Mouse (Mus musculus): ENCODE results near the gene Ergic3.
A peak's percentile ranks its signal among the peaks of the same experiment; 100 is the strongest.

The Ergic3 gene

DNA sequence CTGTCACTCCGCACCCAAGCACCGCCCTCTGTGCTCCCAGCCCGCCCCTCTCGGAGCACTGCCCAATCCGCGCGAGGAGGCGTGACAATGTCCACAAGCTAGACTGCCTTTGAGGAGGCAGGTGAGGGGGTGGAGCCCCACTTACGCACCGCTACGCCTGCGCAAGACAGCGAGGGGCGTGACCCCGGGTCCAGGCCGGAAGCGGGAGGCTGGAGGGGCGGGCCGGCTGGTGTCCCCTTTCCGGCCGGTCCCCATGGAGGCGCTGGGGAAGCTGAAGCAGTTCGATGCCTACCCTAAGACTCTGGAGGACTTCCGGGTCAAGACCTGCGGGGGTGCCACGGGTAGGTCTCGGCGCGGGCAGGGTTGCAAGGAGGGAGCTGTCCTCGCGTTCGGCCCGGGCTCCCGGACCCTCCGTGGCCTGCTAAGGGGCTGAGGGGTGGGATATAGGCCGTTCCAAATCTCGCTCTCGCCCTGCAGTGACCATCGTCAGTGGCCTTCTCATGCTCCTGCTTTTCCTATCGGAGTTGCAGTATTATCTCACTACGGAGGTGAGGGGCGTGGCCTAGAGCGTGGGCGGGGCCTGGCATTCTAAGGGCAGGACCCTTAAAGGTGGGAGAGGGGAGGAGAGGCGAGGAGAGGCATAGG is at the start of gene Ergic3, which contains the start of gene 6430550D23Rik:
Gene Ergic3, plus strand, starts transcription at position 158 of the 645 bp plus-strand sequence.
Gene 6430550D23Rik, minus strand, starts transcription at position 90 of the 645 bp plus-strand sequence.
- DNase-seq (ENCODE audit: extremely low spot score) = peak; percentile 98

DNA sequence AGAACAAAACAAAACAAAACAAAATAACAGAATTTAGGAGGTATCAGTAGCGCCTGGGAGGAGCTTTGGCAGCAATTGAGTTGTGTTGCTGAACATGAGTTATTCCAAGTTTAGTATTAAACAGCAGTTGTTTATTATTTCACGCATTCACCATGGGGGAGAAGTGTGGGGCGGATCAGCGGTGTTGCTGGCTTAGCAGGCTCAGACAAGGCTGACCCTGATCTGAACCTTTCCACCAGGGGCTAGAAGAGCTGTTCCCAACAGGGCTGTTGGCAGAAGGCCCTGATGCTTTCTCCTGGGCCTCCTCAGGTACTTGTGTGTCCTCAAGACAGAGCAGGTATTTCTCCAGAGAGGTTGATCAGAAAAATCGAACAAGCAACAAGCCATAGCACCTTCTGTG is 47.9 kb upstream of the Ergic3 start:
- no peak for DNase-seq (ENCODE audit: extremely low spot score)

DNA sequence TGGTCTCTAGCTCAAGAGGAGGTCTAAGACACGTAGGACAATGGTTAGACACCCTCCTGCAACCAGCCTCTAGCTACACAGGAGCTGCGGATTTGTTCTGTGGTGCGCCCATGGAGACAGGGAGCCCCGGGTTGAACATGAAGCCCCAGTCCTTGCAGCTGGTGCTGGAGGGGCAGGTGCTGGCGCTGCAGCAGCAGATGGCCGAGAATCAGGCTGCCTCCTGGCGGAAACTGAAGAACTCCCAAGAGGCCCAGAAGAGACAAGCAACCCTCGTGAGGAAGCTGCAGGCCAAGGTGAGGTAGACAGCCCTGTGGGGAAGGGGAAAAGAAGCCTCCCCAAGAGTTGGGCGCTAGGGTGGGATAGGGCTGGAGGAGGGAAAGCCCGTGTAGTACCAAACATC is 46.0 kb upstream of the Ergic3 start:
- DNase-seq (ENCODE audit: extremely low spot score) = no peak

DNA sequence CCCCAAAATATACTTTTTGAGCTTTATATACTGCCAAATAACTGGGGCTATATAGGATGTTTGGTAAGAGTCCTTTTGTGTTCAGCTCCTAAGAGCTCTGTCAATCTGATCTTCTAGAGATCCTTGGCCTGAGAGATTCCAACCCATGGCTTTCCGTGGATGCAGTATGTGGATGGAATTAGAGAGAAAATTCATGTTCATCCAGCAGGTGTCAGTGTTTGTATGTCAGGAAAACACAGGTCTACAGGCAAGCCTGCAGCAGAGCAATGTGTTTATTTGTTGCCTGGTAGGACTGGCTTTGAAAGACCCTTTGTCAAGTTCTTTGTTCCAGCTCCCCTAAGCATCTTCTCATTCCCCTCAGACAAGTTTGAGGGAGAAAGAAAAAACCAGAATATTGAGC is 44.9 kb upstream of the Ergic3 start:
- no peak for DNase-seq (ENCODE audit: extremely low spot score)

DNA sequence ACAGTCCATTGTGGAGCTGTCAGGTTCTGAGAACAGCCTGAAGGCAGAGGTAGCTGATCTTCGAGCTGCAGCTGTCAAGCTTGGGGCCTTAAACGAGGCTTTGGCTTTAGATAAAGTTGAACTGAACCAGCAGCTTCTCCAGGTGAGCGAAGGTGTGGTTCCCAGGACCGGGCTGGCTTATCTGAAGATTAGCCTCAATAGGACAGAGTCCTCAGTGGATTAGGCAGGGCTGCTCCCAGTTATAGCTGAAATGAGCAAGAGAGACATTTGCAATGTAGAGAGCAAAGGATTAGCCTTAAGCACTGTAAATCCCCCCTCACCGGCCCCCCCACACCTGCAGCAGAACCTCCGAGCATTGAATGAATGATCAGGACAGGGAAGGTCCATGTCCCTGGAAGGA is 34.5 kb upstream of the Ergic3 start:
- no peak for DNase-seq (ENCODE audit: extremely low spot score)

DNA sequence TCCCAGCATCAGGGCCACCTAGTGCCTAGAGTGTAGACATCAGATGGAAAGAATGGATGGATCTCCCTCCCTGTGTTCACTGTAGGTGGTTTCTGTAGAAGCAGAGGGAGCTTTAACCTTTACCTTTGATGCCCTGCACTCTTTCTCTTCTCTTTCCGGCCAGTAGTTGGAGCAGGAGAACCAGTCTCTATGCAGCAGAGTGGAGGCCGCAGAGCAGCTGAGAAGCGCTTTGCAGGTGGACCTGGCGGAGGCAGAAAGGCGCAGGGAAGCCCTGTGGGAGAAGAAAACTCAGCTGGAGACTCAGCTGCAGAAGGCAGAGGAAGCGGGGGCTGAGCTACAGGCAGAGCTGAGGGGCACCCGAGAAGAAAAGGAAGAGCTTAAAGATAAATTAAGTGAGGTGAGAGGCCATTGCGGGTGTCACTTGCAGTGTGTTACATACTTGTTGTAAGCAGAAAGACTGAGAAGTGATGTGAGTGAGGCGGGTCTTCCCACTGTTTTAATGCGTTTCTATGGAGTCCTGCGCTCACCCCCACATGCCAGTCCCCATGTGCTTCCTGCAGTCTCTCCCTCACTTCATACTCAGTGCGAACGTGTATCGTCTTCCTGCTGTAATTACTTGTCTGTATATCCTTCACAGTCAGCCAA is 33.6 kb upstream of the Ergic3 start:
- DNase-seq (ENCODE audit: extremely low spot score) = no peak

DNA sequence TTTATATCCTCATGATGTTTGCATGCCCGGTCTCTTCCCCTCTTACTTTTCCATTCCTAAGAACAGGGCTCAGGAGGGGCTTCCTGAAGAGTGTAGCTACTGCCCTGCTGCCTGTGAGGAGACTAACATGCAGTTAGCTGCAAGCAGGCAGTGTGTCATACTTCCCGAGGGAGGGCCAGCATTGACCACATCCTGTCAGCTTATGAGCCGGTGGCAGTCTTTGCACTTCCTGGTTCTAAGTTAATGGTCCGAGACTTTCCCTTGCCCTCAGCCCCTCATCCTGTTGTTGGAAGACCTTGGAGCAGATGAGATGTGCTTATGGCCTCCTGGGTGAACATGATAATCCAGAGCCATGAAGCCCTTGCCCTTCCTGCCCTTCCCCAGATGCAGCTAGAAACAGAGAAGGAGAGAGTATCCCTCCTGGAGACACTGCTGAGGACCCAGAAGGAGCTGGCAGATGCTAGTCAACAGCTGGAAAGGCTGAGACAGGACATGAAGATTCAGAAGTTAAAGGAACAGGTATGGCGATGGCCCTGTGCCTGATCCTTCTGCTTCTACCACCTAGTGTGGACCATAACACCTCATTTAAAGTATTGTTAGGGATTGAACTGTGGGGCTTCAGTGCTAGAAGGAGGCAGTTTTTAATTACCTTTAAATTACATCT is 28.4 kb upstream of the Ergic3 start:
- DNase-seq (ENCODE audit: extremely low spot score) = no peak

DNA sequence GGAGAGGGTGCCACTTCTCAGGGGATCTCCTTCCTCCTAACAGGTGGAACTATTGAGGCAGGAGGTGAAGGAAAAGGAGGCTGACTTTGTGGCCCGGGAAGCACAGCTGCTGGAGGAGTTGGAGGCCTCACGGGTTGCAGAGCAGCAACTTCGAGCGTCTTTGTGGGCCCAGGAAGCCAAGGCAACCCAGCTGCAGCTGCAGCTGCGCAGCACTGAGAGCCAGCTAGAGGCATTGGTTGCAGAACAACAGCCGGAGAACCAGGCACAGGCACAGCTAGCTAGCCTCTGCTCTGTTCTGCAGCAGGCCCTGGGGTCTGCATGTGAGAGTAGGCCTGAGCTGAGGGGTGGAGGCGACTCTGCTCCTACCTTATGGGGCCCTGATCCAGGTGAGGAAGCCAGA is 22.1 kb upstream of the Ergic3 start:
- DNase-seq (ENCODE audit: extremely low spot score) = no peak

DNA sequence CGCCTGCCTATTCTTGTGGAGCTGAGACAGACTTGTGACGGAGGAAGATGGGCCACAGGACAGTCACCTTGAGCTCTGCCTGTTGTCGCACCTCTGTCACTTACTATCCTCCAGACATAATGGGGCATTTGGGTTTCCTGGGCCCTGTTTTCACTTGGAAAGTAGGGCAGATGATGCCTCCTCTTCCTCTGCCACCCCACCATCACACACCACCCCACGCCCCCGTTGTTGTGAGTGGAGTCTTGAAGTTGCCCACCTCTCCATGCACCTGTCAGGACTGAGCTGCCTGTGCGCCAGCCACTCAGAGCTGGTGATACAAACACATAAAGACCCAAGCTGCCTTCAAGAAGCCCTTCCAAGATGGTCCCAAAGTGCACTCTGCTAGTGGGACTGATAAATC is 20.7 kb upstream of the Ergic3 start:
- no peak for DNase-seq (ENCODE audit: extremely low spot score)

DNA sequence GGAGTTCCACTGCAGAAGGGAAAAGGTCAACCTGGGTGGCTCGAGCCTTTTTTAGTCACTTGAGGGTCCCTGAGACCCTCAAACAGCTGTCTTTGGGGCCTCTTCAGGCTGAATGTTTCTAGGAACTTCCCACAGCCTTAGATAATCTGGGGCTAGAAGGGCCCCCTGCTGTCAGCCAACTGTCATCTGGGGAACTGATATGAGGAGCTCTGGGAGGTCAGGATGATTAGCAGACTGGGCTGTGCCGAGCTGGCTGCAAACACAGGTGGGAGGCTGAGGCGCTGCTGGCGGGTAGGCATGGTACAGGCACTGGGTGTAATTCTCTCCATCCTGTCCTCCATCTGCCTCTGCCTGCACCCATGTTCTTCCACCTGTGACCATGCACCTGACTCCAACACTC is 18.8 kb upstream of the Ergic3 start:
- no peak for DNase-seq (ENCODE audit: extremely low spot score)

DNA sequence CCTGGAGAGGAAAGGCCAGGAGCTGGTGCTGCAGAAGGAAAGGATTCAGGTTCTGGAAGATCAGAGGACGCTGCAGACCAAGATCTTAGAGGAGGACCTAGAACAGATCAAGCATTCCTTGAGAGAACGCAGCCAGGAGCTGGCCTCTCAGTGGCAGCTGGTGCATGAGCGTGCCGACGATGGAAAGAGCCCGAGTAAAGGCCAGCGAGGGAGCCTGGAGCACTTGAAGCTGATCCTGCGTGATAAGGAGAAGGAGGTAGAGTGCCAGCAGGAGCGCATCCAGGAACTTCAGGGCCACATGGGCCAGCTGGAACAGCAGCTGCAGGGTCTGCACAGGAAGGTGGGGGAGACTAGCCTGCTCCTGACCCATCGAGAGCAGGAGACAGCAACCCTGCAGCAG is 16.7 kb upstream of the Ergic3 start:
- no peak for DNase-seq (ENCODE audit: extremely low spot score)

DNA sequence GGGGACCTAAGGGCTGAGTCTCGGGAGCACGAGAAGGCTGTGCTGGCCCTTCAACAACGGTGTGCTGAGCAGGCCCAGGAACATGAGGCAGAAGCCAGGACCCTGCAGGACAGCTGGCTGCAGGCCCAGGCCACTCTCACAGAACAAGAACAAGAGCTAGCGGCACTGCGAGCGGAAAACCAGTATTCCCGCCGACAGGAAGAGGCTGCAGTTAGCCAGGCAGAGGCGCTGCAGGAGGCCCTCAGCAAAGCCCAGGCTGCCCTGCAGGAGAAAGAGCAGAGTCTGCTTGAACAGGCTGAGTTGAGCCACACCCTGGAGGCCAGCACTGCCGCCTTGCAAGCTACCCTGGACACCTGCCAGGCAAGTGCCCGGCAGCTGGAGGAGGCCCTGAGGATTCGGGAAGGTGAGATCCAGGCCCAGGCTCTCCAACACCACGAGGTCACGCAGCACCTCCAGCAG is 16.0 kb upstream of the Ergic3 start:
- no peak for DNase-seq (ENCODE audit: extremely low spot score)

DNA sequence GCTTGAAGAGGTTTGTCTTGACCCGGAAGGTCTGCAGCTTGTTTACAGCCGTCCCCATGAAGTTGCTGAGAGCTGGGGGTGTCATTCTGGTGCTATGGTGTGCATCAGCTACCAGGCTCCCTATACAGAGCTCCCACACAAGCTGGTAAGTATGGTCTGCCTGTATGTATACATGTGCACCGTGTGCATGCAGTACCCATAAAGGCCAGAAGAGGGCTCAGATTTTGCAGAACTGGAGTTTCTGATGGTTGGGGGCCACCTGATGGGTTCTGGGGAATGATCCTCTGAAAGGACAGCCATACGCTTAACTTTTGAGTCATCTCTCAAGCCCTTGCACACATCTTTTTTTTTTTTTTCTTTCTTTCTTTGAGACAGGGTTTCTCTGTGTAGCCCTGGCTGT is 2.5 kb upstream of the Ergic3 start:
- peak; percentile 7 for DNase-seq (ENCODE audit: extremely low spot score)

DNA sequence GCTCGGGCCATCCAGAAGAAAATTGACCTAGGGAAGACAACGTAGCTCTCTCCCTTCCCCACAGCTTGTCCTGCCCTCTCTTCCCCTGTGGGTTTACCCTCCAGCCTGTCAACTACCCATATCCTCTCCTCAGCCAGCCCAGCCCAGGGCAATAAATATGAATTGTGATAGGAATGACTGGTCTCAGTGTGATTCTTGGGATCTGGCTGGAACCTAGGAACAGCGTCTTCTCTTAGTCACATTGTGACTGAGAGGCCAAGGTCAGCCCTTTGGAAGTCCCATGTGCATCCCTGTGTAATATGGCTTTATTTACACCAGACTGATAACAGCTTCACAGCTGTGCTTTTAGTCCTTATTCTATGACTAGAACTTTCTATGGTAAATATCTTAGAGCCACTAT is 10.3 kb downstream of the Ergic3 start:
- no peak for DNase-seq (ENCODE audit: extremely low spot score)

DNA sequence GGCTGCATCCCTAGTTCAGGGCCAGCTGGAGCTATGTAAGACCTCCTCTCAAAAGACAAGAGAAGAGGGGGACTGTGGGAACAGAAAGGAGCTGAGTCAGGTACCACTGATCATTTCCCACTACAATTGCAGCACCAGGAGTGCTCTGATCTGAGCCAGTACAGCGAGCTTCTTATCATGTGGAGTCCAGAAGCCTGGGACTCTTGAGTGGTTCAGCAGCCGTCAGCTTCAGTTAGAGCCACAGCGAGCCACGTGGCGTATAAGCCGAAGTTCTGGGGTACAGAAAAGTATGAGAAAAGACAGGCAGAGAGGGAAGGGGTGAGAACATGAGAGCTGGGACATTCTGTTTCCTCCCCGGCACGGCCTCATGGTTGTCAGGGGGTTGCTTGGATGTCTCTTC is 13.4 kb downstream of the Ergic3 start:
- DNase-seq (ENCODE audit: extremely low spot score) = no peak

DNA sequence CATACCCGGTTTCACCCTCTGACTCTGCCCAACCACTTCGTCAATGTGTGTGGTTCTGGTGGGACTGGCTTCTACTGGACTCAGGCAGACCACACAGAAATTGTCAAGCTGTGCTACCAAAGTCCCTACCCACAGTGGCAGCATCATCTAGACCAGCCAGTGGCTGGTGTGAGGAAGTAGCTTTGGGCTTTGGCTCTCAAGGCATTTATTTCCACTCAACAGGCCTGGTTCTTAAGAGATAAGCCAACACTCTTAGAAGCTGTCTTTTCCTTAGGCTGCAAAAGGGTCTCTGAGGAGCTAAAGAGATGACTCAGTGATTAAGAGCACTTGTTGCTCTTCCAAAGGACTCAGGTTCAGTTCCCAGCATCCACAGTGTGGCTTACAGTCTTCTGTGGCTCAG is 13.9 kb downstream of the Ergic3 start:
- DNase-seq (ENCODE audit: extremely low spot score) = no peak

DNA sequence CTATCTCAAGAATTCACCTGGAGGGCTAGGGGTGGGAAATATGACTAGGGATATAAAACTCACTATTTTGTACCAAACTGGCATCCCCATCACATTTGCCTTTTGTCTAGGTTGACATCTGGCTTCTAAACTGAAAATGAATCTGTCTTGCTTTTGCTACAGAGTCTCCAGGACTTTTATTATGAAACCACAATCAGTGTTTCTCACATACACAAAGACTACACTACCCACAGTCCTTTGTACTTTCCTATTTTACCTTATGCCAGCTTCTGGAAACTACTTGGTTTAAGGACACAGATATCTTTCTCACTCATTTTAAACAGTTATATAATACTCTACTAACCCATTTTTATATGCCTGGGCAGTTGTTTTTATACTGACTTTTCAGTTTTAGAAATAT is 17.6 kb downstream of the Ergic3 start:
- no peak for DNase-seq (ENCODE audit: extremely low spot score)

DNA sequence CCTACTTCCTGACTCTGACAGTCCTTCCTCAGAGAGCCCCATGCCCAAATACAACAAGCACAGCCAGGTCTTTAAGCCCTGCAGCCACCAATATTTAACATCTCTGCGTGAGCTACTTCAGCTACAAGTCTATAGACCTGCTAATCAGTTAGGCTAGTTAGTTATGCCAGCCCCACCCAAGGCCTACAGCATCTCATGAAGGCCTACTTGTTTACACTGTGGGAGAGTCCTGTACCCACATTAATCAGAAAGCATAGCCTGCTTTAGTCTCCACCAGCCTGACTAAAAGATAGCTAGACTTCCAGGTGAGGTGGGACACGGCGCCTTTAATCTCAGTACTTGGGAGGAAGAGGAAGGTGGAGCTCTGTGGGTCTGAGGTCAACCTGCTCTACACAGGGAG is 31.5 kb downstream of the Ergic3 start:
- no peak for DNase-seq (ENCODE audit: extremely low spot score)

DNA sequence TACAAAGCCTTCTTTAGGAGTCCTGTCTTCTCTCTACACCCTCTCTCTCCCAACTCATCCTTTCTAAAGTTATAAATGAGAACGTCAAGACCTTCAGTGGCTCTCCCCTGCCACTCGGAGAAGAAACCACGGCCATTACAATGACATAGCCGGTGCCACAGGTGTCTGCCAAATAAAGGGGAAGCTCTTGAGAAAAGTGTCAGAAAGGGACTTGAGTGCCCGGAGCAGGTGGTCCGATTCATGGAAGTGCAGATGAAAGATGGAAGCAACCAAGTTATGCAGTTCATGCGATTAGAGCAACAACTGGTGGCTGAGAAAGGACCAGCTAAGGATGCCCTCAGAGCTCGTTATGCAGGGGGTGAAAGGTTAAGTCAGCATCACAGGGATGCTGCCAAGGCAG is 35.1 kb downstream of the Ergic3 start:
- no peak for DNase-seq (ENCODE audit: extremely low spot score)

DNA sequence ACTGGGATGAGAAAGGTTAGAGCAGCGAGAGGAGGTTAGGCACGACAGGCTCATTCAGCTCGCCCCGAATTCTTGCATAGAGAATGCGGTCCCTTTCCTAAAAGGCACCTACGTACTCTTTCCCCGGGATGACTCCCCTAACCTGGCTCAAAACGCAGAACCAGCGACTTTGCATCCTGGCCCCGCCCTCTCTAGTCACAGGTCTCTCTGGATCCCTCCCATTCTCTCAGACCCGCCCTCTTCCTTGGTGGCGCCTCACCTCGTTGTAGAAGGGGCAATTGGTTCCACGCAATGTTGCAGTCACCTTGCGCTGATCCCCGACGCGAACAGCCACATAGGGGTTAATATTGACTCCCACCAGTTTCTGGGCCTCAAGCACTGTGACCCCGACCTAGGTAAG is 40.1 kb downstream of the Ergic3 start:
- peak; percentile 11 for DNase-seq (ENCODE audit: extremely low spot score)

DNA sequence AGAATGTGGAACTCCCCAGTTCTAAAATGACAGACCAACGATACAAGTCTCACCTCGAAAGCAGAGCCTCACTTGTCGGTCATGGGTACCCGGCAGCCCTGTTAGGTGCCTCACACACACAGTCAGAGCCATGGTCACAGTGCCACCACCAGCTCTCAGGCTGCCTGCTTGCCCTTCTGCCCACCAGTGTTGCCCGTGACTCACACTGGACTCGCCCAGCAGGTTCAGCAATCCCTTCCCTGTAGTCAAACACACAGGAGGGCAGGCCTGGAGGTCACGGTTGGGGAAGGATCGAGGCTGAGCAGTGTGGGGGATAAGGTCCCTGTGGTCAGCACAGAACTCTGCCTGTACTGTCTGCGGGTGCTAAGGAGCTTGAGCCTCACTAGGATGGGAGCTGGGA is 45.0 kb downstream of the Ergic3 start, which contains the start of gene Fer1l4:
Gene Fer1l4, minus strand, starts transcription at position 132 of the 400 bp plus-strand sequence.
- DNase-seq (ENCODE audit: extremely low spot score) = no peak

DNA sequence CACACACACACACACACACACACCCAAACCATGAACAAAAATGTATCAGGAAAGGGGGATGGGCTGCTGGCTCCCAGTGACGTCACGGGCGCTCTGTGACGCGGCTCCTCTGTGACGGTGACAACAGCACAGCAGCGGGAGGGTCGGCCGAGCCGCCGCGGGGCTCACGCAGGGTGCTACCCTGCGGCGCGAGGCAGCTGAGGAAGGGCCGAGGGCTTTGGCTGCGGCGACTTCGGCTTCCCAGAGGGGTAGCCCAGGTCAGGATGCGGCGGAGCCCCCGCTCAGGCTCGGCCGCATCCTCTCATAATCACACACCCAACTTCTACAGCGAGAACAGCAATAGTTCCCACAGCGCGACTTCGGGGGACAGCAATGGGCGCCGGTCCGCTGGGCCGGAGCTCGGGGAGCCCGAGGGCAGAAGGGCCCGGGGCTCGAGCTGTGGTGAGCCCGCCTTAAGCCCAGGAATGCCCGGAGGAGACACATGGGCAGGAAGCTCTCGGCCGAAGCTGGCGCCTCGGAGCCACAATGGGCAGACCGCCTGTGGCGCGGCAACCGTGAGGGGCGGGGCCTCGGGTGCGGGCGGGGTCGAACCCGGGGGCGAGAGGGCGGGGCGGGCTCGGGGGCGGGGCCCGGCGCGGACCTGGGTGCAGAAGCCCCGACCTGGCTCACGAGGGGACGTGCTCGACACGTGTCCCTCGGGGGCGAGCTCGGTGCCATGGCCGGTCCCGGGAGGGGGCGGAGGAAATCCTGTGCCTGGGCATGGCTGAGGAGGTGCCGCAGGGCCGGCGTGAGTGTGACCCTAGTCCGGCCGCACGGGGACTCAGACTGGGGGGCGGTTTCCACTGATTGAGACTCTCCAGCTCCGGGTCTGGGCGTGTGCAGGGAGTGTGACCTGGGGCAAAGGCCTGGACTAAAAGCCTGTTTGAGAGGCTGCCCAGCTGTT is 57.5 kb downstream of the Ergic3 start, which contains the start of gene Spag4:
Gene Spag4, plus strand, starts transcription at position 77 of the 943 bp plus-strand sequence.
- peak; percentile 92 for DNase-seq (ENCODE audit: extremely low spot score)

Data from embryo, embryonic 9.5 days (tissue).